Mouse (Mus musculus) lung, postnatal 0 days (tissue): ENCODE results near the gene Itga9.

Experiments used
- CTCF ChIP-seq: IDR thresholded peaks from 2 replicates; pipeline ENCODE4 v1.5.1; 2016; ENCODE audit warnings: antibody characterized with exemption, mild to moderate bottlenecking
- EP300 ChIP-seq: IDR thresholded peaks from 2 replicates; pipeline ENCODE4 v1.6.1; 2016; ENCODE audit warnings: antibody characterized with exemption, mild to moderate bottlenecking, control low read depth

DNA sequence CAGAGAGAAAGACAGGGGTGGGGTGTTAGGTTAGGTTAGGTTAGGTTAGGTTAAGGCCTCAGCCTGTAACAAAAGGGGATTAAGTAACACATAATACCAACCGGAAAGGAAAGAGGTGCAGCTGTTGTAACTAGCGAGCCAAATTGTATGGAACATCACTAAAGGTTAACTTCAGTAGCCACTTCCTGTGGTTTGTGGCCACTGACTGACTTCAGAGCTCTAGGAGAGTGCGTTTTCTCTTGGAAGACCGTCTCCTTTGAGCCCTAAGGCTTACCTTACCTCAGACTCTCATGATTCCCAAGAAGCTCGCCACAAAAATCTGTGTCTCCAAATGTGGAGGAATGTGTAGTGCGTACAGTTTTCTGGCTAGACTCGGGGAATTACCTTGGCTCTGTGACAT lies 144.3 kb downstream of the Itga9 start:
- no peak for TF ChIP-seq EP300
- no peak for TF ChIP-seq CTCF
